Mouse (Mus musculus) C2C12 (cell line): Measurements from ENCODE around the gene Akap5. TPM values are rescaled to one million over a fixed set of nuclear protein-coding genes. Genes with fewer than 3 reads are reported as not detected.

Experiments
- H3K27me3 ChIP-seq: one replicate; pipeline ENCODE4 v1.6.1; 2011; ENCODE audit not compliant: control insufficient read depth, insufficient read depth, insufficient read length
- H3K36me3 ChIP-seq: one replicate; pipeline ENCODE4 v1.6.1; 2011; ENCODE audit not compliant: control insufficient read depth, insufficient read depth
- H3K4me3 ChIP-seq: one replicate; pipeline ENCODE4 v1.5.1; 2011; ENCODE audit warnings: mild to moderate bottlenecking, control low read depth; ENCODE audit not compliant: poor library complexity, insufficient read depth, severe bottlenecking
- H3K79me2 ChIP-seq: one replicate; pipeline ENCODE4 v1.6.1; 2011; ENCODE audit not compliant: control insufficient read depth, insufficient read depth
- H3K79me3 ChIP-seq: one replicate; pipeline ENCODE4 v1.6.1; 2011; ENCODE audit warnings: low read depth, control low read depth
- H3ac ChIP-seq: one replicate; pipeline ENCODE3; 2011; ENCODE audit warnings: low read depth; ENCODE audit not compliant: control insufficient read depth, insufficient read length
- CEBPB ChIP-seq: IDR thresholded peaks from one replicate; pipeline ENCODE4 v1.6.1; 2011; ENCODE audit warnings: low read depth, mild to moderate bottlenecking, control low read depth, moderate library complexity
- CTCF ChIP-seq: IDR thresholded peaks from one replicate; pipeline ENCODE4 v1.5.1; 2011; ENCODE audit not compliant: control insufficient read depth, insufficient read depth, insufficient read length
- FOSL1 ChIP-seq: IDR thresholded peaks from one replicate; pipeline ENCODE4 v1.8.0; 2011; ENCODE audit warnings: mild to moderate bottlenecking, low read length; ENCODE audit not compliant: poor library complexity, insufficient read depth, severe bottlenecking
- MAX ChIP-seq: IDR thresholded peaks from one replicate; pipeline ENCODE4 v1.6.1; 2011; ENCODE audit warnings: mild to moderate bottlenecking, control low read depth
- MYOD1 ChIP-seq: IDR thresholded peaks from one replicate; pipeline ENCODE4 v1.6.1; 2011; ENCODE audit warnings: low read depth; ENCODE audit not compliant: control insufficient read depth, insufficient read length
- MYOG ChIP-seq: IDR thresholded peaks from one replicate; pipeline ENCODE4 v1.6.1; 2011; ENCODE audit not compliant: control insufficient read depth, insufficient read length; ENCODE audit errors: extremely low read depth
- USF1 ChIP-seq: IDR thresholded peaks from one replicate; pipeline ENCODE4 v1.6.1; 2011; ENCODE audit warnings: low read depth, mild to moderate bottlenecking, control low read depth, moderate library complexity
- polyA plus RNA-seq: library from polyadenylated mRNA; unstranded; fragments of >200 nt; fragmentation: generic; extraction: Trizol; gene quantifications from one replicate; pipeline ENCODE4 v1.2.1, GENCODE M21; 2012; ENCODE audit warnings: missing spikeins

The Akap5 gene
- polyA plus RNA-seq, 1 experiment: 0.04 TPM

DNA sequence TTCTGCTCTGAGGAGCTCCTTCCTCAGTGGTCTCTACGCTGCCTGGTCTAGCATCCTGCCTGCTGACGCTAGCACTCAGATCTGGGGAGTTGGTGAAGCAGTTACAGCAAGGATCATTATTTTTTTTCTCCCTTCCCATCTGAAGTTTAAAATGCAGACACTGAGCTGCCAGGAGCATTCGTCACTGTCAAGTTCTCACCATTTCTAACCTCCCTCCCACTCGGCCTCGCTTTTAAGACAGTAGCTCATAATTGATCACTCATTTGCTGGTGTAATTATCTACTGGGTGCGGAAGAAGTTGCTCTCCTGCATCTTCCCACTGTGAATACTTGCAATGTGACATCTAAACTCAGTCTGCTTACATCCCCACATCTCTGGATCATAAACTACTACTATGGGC lies 39.3 kb upstream of the Akap5 start:
- H3ac ChIP-seq: no peak overlapping the region

GRCm38 (mm10) chr12:76287986-76288385 lies 36.7 kb upstream of the Akap5 start:
- H3K4me3 ChIP-seq: no peak overlapping the region
- H3K27me3 ChIP-seq: no peaks in the 10 kb centered on the region
- TF ChIP-seq FOSL1 (no peak), CTCF (no peak), CEBPB (no peak), USF1 (no peak), MYOG (no peak), MYOD1 (no peak), MAX (no peak)
- peaks cover 76% of the 10 kb centered on the region for H3K36me3 ChIP-seq
- H3K79me3 ChIP-seq: no peaks in the 10 kb centered on the region
- no peak overlapping the region for H3ac ChIP-seq
- H3K79me2 ChIP-seq: no peaks in the 10 kb centered on the region

More for the DNA sequence above, 39.3 kb upstream of the Akap5 start:
- no peak overlapping the region for H3K4me3 ChIP-seq
- no peaks in the 10 kb centered on the region for H3K79me2 ChIP-seq
- peaks cover 74% of the 10 kb centered on the region for H3K36me3 ChIP-seq
- no peaks in the 10 kb centered on the region for H3K79me3 ChIP-seq
- no peak for TF ChIP-seq FOSL1
- TF ChIP-seq CEBPB: no peak
- TF ChIP-seq CTCF: no peak
- H3K27me3 ChIP-seq: no peaks in the 10 kb centered on the region

GRCm38 (mm10) chr12:76288494-76288893 lies 36.2 kb upstream of the Akap5 start:
- no peaks in the 10 kb centered on the region for H3K79me2 ChIP-seq
- no peak overlapping the region for H3ac ChIP-seq
- no peak overlapping the region for H3K4me3 ChIP-seq
- H3K36me3 ChIP-seq: peaks cover 76% of the 10 kb centered on the region
- TF ChIP-seq CTCF (no peak), MAX (no peak), CEBPB (no peak)
- H3K79me3 ChIP-seq: no peaks in the 10 kb centered on the region
- H3K27me3 ChIP-seq: no peaks in the 10 kb centered on the region

GRCm38 (mm10) chr12:76289428-76289827 lies 35.3 kb upstream of the Akap5 start:
- TF ChIP-seq MAX (no peak), MYOD1 (no peak), FOSL1 (no peak), CEBPB (no peak), USF1 (no peak), CTCF (no peak)
- Histone ChIP-seq H3K36me3 (peaks cover 76% of the 10 kb centered on the region), H3K79me3 (no peaks in the 10 kb centered on the region), H3K79me2 (no peaks in the 10 kb centered on the region), H3K4me3 (no peak overlapping the region), H3K27me3 (no peaks in the 10 kb centered on the region), H3ac (no peak overlapping the region)

- no peak overlapping the region for H3K4me3 ChIP-seq
- H3K27me3 ChIP-seq: no peaks in the 10 kb centered on the region
- no peak overlapping the region for H3ac ChIP-seq
- H3K36me3 ChIP-seq: peaks cover 78% of the 10 kb centered on the region
- TF ChIP-seq USF1 (no peak), MYOG (no peak)
- no peaks in the 10 kb centered on the region for H3K79me3 ChIP-seq
- H3K79me2 ChIP-seq: no peaks in the 10 kb centered on the region
Measured at GRCm38 (mm10) chr12:76290271-76290670, 34.4 kb upstream of the Akap5 start.

DNA sequence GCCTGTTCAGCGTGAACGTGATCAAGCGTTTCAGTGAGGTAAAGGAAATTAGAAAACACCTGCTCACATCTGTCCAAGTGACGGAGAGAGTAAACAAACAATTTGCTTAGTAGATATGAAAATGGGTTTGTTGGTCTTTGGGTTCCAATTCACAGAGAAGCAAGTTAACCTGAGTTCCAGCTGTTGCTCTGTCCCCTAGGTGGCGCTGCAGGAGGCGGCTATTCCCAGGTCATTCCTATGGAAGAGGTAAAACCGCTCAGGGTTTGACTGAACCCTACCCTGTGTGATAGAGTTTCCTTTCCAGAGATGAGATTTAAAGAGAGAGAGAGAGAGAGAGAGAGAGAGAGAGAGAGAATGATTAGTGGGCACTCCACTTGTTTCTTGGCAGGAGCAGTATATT lies 31.5 kb upstream of the Akap5 start:
- no peaks in the 10 kb centered on the region for H3K27me3 ChIP-seq
- no peaks in the 10 kb centered on the region for H3K79me3 ChIP-seq
- no peak overlapping the region for H3K4me3 ChIP-seq
- H3K36me3 ChIP-seq: peaks cover 96% of the 10 kb centered on the region
- TF ChIP-seq CTCF (peak; percentile 79), MYOG (no peak)
- H3K79me2 ChIP-seq: no peaks in the 10 kb centered on the region
- no peak overlapping the region for H3ac ChIP-seq

GRCm38 (mm10) chr12:76297830-76298229 lies 26.9 kb upstream of the Akap5 start:
- TF ChIP-seq MYOD1 (no peak), MYOG (no peak), MAX (no peak), USF1 (no peak), FOSL1 (no peak), CEBPB (no peak), CTCF (no peak)
- H3K79me2 ChIP-seq: no peaks in the 10 kb centered on the region
- peaks cover 86% of the 10 kb centered on the region for H3K36me3 ChIP-seq
- no peak overlapping the region for H3K4me3 ChIP-seq
- H3K79me3 ChIP-seq: no peaks in the 10 kb centered on the region
- no peaks in the 10 kb centered on the region for H3K27me3 ChIP-seq
- H3ac ChIP-seq: no peak overlapping the region
